Mouse (Mus musculus) brain, embryonic 14.5 days (tissue): ENCODE measurements around the gene Rnft2. TPM values are rescaled to one million over a fixed set of nuclear protein-coding genes. Genes with fewer than 3 reads are reported as not detected.

Experiments
- DNase-seq: peaks from one replicate; pipeline ENCODE4 v3.0.0-alpha.2; 2011; ENCODE audit warnings: low read depth
- CTCF ChIP-seq: fragments of 200-500 bp; IDR thresholded peaks from 2 replicates; pipeline ENCODE4 v1.5.1; 2012; ENCODE audit warnings: inconsistent platforms, mild to moderate bottlenecking, moderate library complexity, borderline replicate concordance; ENCODE audit not compliant: insufficient read depth, insufficient read length; ENCODE audit errors: extremely low read depth
- POLR2A ChIP-seq: fragments of 200-500 bp; IDR thresholded peaks from 2 replicates; pipeline ENCODE4 v1.6.1; 2012; ENCODE audit warnings: mild to moderate bottlenecking, inconsistent platforms, borderline replicate concordance; ENCODE audit not compliant: poor library complexity, insufficient read depth, insufficient read length, severe bottlenecking; ENCODE audit errors: extremely low read depth
- polyA plus RNA-seq: library from polyadenylated mRNA; depleted of rRNA; stranded (reverse); fragments of >200 nt; gene quantifications from 2 replicates; pipeline ENCODE4 v1.2.3, GENCODE M21; 2012

Rnft2 gene
- polyA plus RNA-seq, 1 experiment, result 97.9 TPM

GRCm38 (mm10) chr5:118265366-118265765 is 20.4 kb upstream of the Rnft2 start:
- TF ChIP-seq POLR2A, result no peak
- no peak for TF ChIP-seq CTCF
- no peak for DNase-seq

- no peak for DNase-seq
- TF ChIP-seq CTCF (no peak), POLR2A (no peak)
Observed at GRCm38 (mm10) chr5:118264279-118264678, 19.4 kb upstream of the Rnft2 start.

GRCm38 (mm10) chr5:118262418-118262817 is 17.5 kb upstream of the Rnft2 start:
- TF ChIP-seq CTCF, result no peak
- no peak for TF ChIP-seq POLR2A
- no peak for DNase-seq

GRCm38 (mm10) chr5:118261181-118261580 is 16.3 kb upstream of the Rnft2 start:
- DNase-seq, result no peak
- TF ChIP-seq CTCF (no peak), POLR2A (no peak)

GRCm38 (mm10) chr5:118260642-118261041 is 15.7 kb upstream of the Rnft2 start:
- no peak for DNase-seq
- TF ChIP-seq CTCF (no peak), POLR2A (no peak)

GRCm38 (mm10) chr5:118260055-118260454 is 15.1 kb upstream of the Rnft2 start:
- DNase-seq, result no peak
- no peak for TF ChIP-seq CTCF
- no peak for TF ChIP-seq POLR2A

GRCm38 (mm10) chr5:118259636-118260035 is 14.7 kb upstream of the Rnft2 start:
- DNase-seq, result no peak
- TF ChIP-seq CTCF (no peak), POLR2A (no peak)

- TF ChIP-seq POLR2A, result no peak
- TF ChIP-seq CTCF, result no peak
- DNase-seq, result peak; percentile 63
Observed at GRCm38 (mm10) chr5:118259152-118259551, 14.2 kb upstream of the Rnft2 start.

GRCm38 (mm10) chr5:118256981-118257380 is 12.1 kb upstream of the Rnft2 start:
- no peak for TF ChIP-seq POLR2A
- TF ChIP-seq CTCF, result peak; percentile 20; the same call in 1 of the 2 replicates
- no peak for DNase-seq

- TF ChIP-seq CTCF, result no peak
- no peak for TF ChIP-seq POLR2A
- DNase-seq, result no peak
Observed at GRCm38 (mm10) chr5:118253551-118253950, 8.6 kb upstream of the Rnft2 start.

- no peak for DNase-seq
- TF ChIP-seq POLR2A (no peak), CTCF (no peak)
Observed at GRCm38 (mm10) chr5:118250987-118251386, 6.1 kb upstream of the Rnft2 start.

GRCm38 (mm10) chr5:118247378-118247777 is 2.5 kb upstream of the Rnft2 start:
- no peak for DNase-seq
- TF ChIP-seq CTCF, result no peak
- TF ChIP-seq POLR2A, result no peak

GRCm38 (mm10) chr5:118245606-118246308 is 841 bp upstream of the Rnft2 start:
- no peak for TF ChIP-seq CTCF
- no peak for TF ChIP-seq POLR2A
- DNase-seq, result peak; percentile 54

GRCm38 (mm10) chr5:118239671-118240070 is 5.2 kb downstream of the Rnft2 start:
- DNase-seq, result no peak
- TF ChIP-seq CTCF (no peak), POLR2A (no peak)

- DNase-seq, result no peak
- TF ChIP-seq POLR2A (no peak), CTCF (no peak)
Observed at GRCm38 (mm10) chr5:118236891-118237290, 8.0 kb downstream of the Rnft2 start.

GRCm38 (mm10) chr5:118230071-118230611 is 14.8 kb downstream of the Rnft2 start:
- no peak for DNase-seq
- TF ChIP-seq POLR2A (no peak), CTCF (no peak)
